Mouse (Mus musculus): ENCODE measurements at regions not wholly inside any gene's neighbourhood (a gene's known extent, or its start where the extent isn't known, plus 50 kb on each side); places are given as distances from the start of the nearest gene placed in this dataset.

GRCm38 (mm10) chr19:35529276-35529675 is 528.0 kb downstream of the Htr7 start:
- TF ChIP-seq CTCF (conservative IDR thresholded peaks at IDR 0.05 in 1 of 2, IDR thresholded peaks at IDR 0.05 in 1 of 2; ENCODE audit: low read depth in 2 of 2, low read length in 2 of 2) (no peak), RAD21 (IDR thresholded peaks at IDR 0.05; ENCODE audit: low read depth, low read length) (no peak), POLR2A (IDR thresholded peaks at IDR 0.05; ENCODE audit: low read depth, low read length) (no peak), CHD2 (IDR thresholded peaks at IDR 0.05; ENCODE audit: low read length) (no peak), SIN3A (IDR thresholded peaks at IDR 0.05; ENCODE audit: low read length) (no peak), TBP (conservative IDR thresholded peaks at IDR 0.05; ENCODE audit: low read depth, low read length) (no peak), HCFC1 (IDR thresholded peaks at IDR 0.05; ENCODE audit: low read depth, low read length) (no peak)

All from CH12.LX (cell line).